Mouse (Mus musculus) MEL (cell line): Measurements from ENCODE around the gene Mrtfa. TPM values are rescaled to one million over a fixed set of nuclear protein-coding genes. Genes with fewer than 3 reads are reported as not detected.

ENCODE experiments used
- DNase-seq: peaks from one replicate; pipeline ENCODE4 v3.0.0; 2011; ENCODE audit warnings: low read depth, low spot score
- H3K27ac ChIP-seq: 2 replicates; pipeline ENCODE4 v1.5.1; 2012; ENCODE audit warnings: low read depth, mild to moderate bottlenecking, control low read depth, low read length, moderate library complexity; ENCODE audit not compliant: control insufficient read depth
- H3K27me3 ChIP-seq, 2 experiments: fragments of 150-350 bp in 1 of 2; sonication (generic) in 1 of 2; 2 replicates each; pipeline ENCODE4 v1.6.1; 2012; ENCODE audit warnings: low read length in 2 of 2, mild to moderate bottlenecking in 2 of 2, improper control_type of control experiment in 1 of 2, moderate library complexity in 1 of 2; ENCODE audit not compliant: insufficient read depth in 2 of 2, control insufficient read depth in 1 of 2
- H3K36me3 ChIP-seq, 2 experiments: 2 replicates each; pipeline ENCODE4 v1.6.1; 2012 to 2014; ENCODE audit warnings: low read length in 2 of 2, improper control_type of control experiment in 1 of 2, inconsistent platforms in 1 of 2, mild to moderate bottlenecking in 1 of 2; ENCODE audit not compliant: insufficient read depth in 2 of 2, control insufficient read depth in 1 of 2
- H3K4me1 ChIP-seq, 2 experiments: fragments of 150-350 bp in 1 of 2; sonication (generic) in 1 of 2; 2 replicates each; pipeline ENCODE4 v1.6.1; 2012; ENCODE audit warnings: low read length in 2 of 2, improper control_type of control experiment in 1 of 2, mild to moderate bottlenecking in 1 of 2; ENCODE audit not compliant: insufficient read depth in 2 of 2, control insufficient read depth in 1 of 2
- H3K4me3 ChIP-seq, 2 experiments: fragments of 150-350 bp in 1 of 2; sonication (generic) in 1 of 2; 2 replicates each; pipeline ENCODE4 v1.5.1; 2012; ENCODE audit warnings: low read depth in 2 of 2, low read length in 2 of 2, mild to moderate bottlenecking in 2 of 2, moderate library complexity in 2 of 2, control low read depth in 1 of 2, improper control_type of control experiment in 1 of 2; ENCODE audit not compliant: control insufficient read depth in 1 of 2, insufficient read depth in 1 of 2
- H3K79me2 ChIP-seq: 2 replicates; pipeline ENCODE4 v1.6.1; 2012; ENCODE audit warnings: mild to moderate bottlenecking, low read length, moderate library complexity; ENCODE audit not compliant: control insufficient read depth, poor library complexity, insufficient read depth
- H3K9ac ChIP-seq: 2 replicates; pipeline ENCODE4 v1.6.1; 2012; ENCODE audit warnings: low read depth, mild to moderate bottlenecking, control low read depth, low read length, moderate library complexity; ENCODE audit not compliant: control insufficient read depth, poor library complexity, severe bottlenecking
- H3K9me3 ChIP-seq: fragments of 150-350 bp; sonication (generic); replicated peaks from 2 replicates; pipeline ENCODE4 v1.6.1; 2012; ENCODE audit warnings: mild to moderate bottlenecking, low read length, improper control_type of control experiment, moderate library complexity; ENCODE audit not compliant: insufficient read depth
- CTCF ChIP-seq, 3 experiments: IDR thresholded peaks in 2 of 3; conservative IDR thresholded peaks in 1 of 3; 2 replicates each; pipeline ENCODE4 v1.5.1; 2011 to 2012; ENCODE audit warnings: low read length in 3 of 3, low read depth in 2 of 3, mild to moderate bottlenecking in 2 of 3, improper control_type of control experiment in 1 of 3, inconsistent platforms in 1 of 3, mixed read lengths in 1 of 3, moderate library complexity in 1 of 3; ENCODE audit not compliant: control insufficient read depth in 1 of 3, insufficient read depth in 1 of 3, poor library complexity in 1 of 3, severe bottlenecking in 1 of 3
- E2F4 ChIP-seq: IDR thresholded peaks from 2 replicates; pipeline ENCODE4 v1.6.1; 2011; ENCODE audit warnings: low read depth, low read length, improper control_type of control experiment, borderline replicate concordance
- EP300 ChIP-seq, 2 experiments: IDR thresholded peaks; 2 replicates each; pipeline ENCODE4 v1.6.1; 2011; ENCODE audit warnings: improper control_type of control experiment in 2 of 2, low read length in 2 of 2, low read depth in 1 of 2, mild to moderate bottlenecking in 1 of 2
- JUND ChIP-seq: IDR thresholded peaks from 2 replicates; pipeline ENCODE4 v1.6.1; 2011; ENCODE audit warnings: low read depth, mild to moderate bottlenecking, improper control_type of control experiment, low read length
- MYC ChIP-seq: IDR thresholded peaks from 2 replicates; pipeline ENCODE4 v1.6.1; 2011; ENCODE audit warnings: low read depth, mild to moderate bottlenecking, low read length, improper control_type of control experiment, moderate library complexity
- POLR2A ChIP-seq, 2 experiments: IDR thresholded peaks; 2 replicates each; pipeline ENCODE4 v1.6.1; 2011 to 2012; ENCODE audit warnings: low read length in 2 of 2, mild to moderate bottlenecking in 2 of 2, control low read depth in 1 of 2, improper control_type of control experiment in 1 of 2, low read depth in 1 of 2, moderate library complexity in 1 of 2; ENCODE audit not compliant: control insufficient read depth in 1 of 2, insufficient read depth in 1 of 2, poor library complexity in 1 of 2
- POLR2AphosphoS2 ChIP-seq: IDR thresholded peaks from 2 replicates; pipeline ENCODE4 v1.6.1; 2011; ENCODE audit warnings: low read length, improper control_type of control experiment
- POLR2AphosphoS5 ChIP-seq: IDR thresholded peaks from 2 replicates; pipeline ENCODE4 v1.6.1; 2012; ENCODE audit warnings: low read depth, borderline replicate concordance, mild to moderate bottlenecking, inconsistent platforms, low read length, moderate library complexity, mixed read lengths
- RAD21 ChIP-seq: IDR thresholded peaks from 2 replicates; pipeline ENCODE4 v1.6.1; 2011; ENCODE audit warnings: mild to moderate bottlenecking, low read depth, low read length, improper control_type of control experiment
- RCOR1 ChIP-seq: IDR thresholded peaks from 2 replicates; pipeline ENCODE4 v1.6.1; 2012; ENCODE audit warnings: low read depth, mild to moderate bottlenecking, inconsistent platforms, low read length, improper control_type of control experiment
- SIN3A ChIP-seq: IDR thresholded peaks from 2 replicates; pipeline ENCODE4 v1.6.1; 2012; ENCODE audit warnings: low read length, improper control_type of control experiment, inconsistent platforms
- SMC3 ChIP-seq: IDR thresholded peaks from 2 replicates; pipeline ENCODE4 v1.6.1; 2011; ENCODE audit warnings: low read depth, low read length, improper control_type of control experiment
- TCF12 ChIP-seq: IDR thresholded peaks from 2 replicates; pipeline ENCODE4 v1.6.1; 2014; ENCODE audit warnings: low read depth, mild to moderate bottlenecking, inconsistent platforms, low read length, improper control_type of control experiment, moderate library complexity
- ZC3H11A ChIP-seq: IDR thresholded peaks from 2 replicates; pipeline ENCODE4 v1.6.1; 2012; ENCODE audit warnings: low read depth, mild to moderate bottlenecking, inconsistent platforms, low read length, improper control_type of control experiment
- ZNF384 ChIP-seq: IDR thresholded peaks from 2 replicates; pipeline ENCODE4 v1.6.1; 2012; ENCODE audit warnings: low read depth, mild to moderate bottlenecking, inconsistent platforms, low read length, improper control_type of control experiment
- polyA plus RNA-seq, 2 experiments: library from polyadenylated mRNA; stranded (reverse) in 1 of 2; unstranded in 1 of 2; fragments of >175 nt in 1 of 2; fragments of >200 nt in 1 of 2; gene quantifications; 2 replicates each; pipeline versions ENCODE4 v1.2.1 to v1.2.4; 2012; ENCODE audit warnings: low replicate concordance in 2 of 2, low read depth in 1 of 2; ENCODE audit not compliant: insufficient read length in 2 of 2, insufficient read depth in 1 of 2, missing spikeins in 1 of 2
- total RNA-seq: library from RNA; depleted of rRNA; stranded (reverse); fragments of 300-350 nt; gene quantifications from 2 replicates; pipeline ENCODE4 v1.2.3, GENCODE M21; 2012

Mrtfa gene
- total and polyA plus RNA-seq, 3 experiments: 2.6 to 11.9 TPM; not detected in 1

- Histone ChIP-seq H3K4me1 (peaks cover 0 to 7% of the 10 kb centered on the region in 2 experiments; a peak in 1 of 4 replicates), H3K27ac (no peak overlapping the region)
- peak; percentile 47 for DNase-seq
Measured at GRCm38 (mm10) chr15:81072748-81073147, 117.8 kb downstream of the Mrtfa start.

GRCm38 (mm10) chr15:81070470-81070869, 120.1 kb downstream of the Mrtfa start:
- no peak for TF ChIP-seq POLR2AphosphoS5
- no peak for TF ChIP-seq MYC
- TF ChIP-seq RCOR1: no peak
- no peak for TF ChIP-seq TCF12
- no peak for TF ChIP-seq ZNF384
- no peak for TF ChIP-seq E2F4
- no peak for TF ChIP-seq POLR2AphosphoS2
- TF ChIP-seq EP300 (IDR thresholded peaks at IDR 0.05; ENCODE audit: low read depth in 1 of 2, low read length in 2 of 2): no peak
- Histone ChIP-seq H3K4me1 (peaks cover 0 to 7% of the 10 kb centered on the region in 2 experiments; a peak in 1 of 4 replicates), H3K9ac (no peak overlapping the region), H3K4me3 (no peak overlapping the region), H3K79me2 (no peaks in the 10 kb centered on the region), H3K9me3 (no peaks in the 10 kb centered on the region), H3K36me3 (peaks cover 0 to 8% of the 10 kb centered on the region in 2 experiments; a peak in 2 of 4 replicates), H3K27me3 (no peaks in the 10 kb centered on the region), H3K27ac (no peak overlapping the region)
- DNase-seq: no peak

More at GRCm38 (mm10) chr15:81072748-81073147, 117.8 kb downstream of the Mrtfa start:
- Histone ChIP-seq H3K9ac (no peak overlapping the region), H3K9me3 (no peaks in the 10 kb centered on the region), H3K79me2 (no peaks in the 10 kb centered on the region), H3K4me3 (no peak overlapping the region), H3K27me3 (no peaks in the 10 kb centered on the region), H3K36me3 (peaks cover 0 to 8% of the 10 kb centered on the region in 2 experiments; a peak in 2 of 4 replicates)
- peak; percentile 50 for TF ChIP-seq SMC3
- peak; percentile 58 for TF ChIP-seq RAD21
- TF ChIP-seq CTCF (IDR thresholded peaks at IDR 0.05 in 2 of 3, conservative IDR thresholded peaks at IDR 0.05 in 1 of 3; ENCODE audit: control insufficient read depth in 1 of 3, insufficient read depth in 1 of 3, low read depth in 2 of 3, low read length in 3 of 3, poor library complexity in 1 of 3, severe bottlenecking in 1 of 3): peak; percentile 26 to 62 (median 45); a peak in 5 of 6 replicates
- no peak for TF ChIP-seq SIN3A
- peak; percentile 43 for TF ChIP-seq ZC3H11A

- Histone ChIP-seq H3K4me1 (no peaks in the 10 kb centered on the region), H3K4me3 (no peak overlapping the region), H3K9me3 (no peaks in the 10 kb centered on the region), H3K27ac (no peak overlapping the region), H3K27me3 (no peaks in the 10 kb centered on the region), H3K9ac (no peak overlapping the region), H3K36me3 (no peaks in the 10 kb centered on the region), H3K79me2 (no peaks in the 10 kb centered on the region)
- TF ChIP-seq JUND (no peak), POLR2A (IDR thresholded peaks at IDR 0.05; ENCODE audit: control insufficient read depth in 1 of 2, insufficient read depth in 1 of 2, low read depth in 1 of 2, low read length in 2 of 2, poor library complexity in 1 of 2) (no peak)
- DNase-seq: no peak
Measured at GRCm38 (mm10) chr15:81068641-81069381, 121.7 kb downstream of the Mrtfa start.
